Mouse (Mus musculus) ES-E14 (cell line): ENCODE results near the gene Ermp1.

Experiments
- HCFC1 ChIP-seq: IDR thresholded peaks from 2 replicates; pipeline ENCODE4 v1.6.1; 2012; ENCODE audit warnings: low read length, inconsistent platforms, borderline replicate concordance; ENCODE audit not compliant: insufficient read depth
- ZC3H11A ChIP-seq: IDR thresholded peaks from 2 replicates; pipeline ENCODE4 v1.6.1; 2012; ENCODE audit warnings: low read depth, mild to moderate bottlenecking, inconsistent platforms, low read length, borderline replicate concordance
- ZNF384 ChIP-seq: IDR thresholded peaks from 2 replicates; pipeline ENCODE4 v1.6.1; 2012; ENCODE audit warnings: low read depth, low read length, inconsistent platforms

GRCm38 (mm10) chr19:29642211-29642610 lies 6.0 kb downstream of the Ermp1 start:
- TF ChIP-seq ZNF384 (no peak), ZC3H11A (no peak), HCFC1 (no peak)
